Mouse (Mus musculus): ENCODE results near the gene Sowahc.

DNA sequence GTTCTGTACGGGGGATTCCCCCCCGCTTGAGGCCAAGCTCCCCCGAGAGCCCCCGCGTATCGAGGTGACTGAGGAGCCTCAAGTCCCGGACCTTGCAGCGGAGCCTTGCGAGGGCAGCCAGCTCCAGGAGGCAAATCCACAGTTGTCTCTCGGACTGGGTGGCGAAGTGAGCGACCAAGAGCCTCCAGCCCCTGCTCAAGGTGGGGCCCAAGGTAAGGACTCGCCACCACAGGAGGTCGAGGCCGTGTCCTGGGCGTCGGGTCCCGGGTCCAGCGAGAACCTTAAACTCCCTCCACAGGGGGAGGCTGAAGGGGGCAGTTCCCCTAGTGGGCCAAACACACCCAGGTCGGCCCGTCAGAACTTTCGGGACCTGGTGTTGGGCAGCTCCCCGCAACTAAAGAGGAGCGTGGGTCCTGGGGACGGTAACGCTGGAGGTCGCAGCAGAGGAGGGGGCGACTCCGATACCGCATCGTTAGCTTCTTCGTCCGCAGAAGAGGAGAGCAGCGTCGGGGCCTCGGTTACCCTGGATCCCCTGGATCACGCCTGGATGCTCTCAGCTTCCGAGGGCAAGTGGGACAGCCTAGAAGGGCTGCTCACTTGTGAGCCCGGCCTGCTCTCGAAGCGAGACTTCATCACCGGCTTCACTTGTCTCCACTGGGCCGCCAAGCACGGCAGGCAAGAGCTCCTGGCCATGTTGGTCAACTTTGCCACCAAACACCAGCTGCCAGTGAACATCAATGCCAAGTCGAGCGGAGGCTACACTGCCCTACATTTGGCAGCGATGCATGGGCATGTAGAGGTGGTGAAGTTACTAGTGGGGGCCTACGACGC lies 733 bp downstream of the Sowahc start:
- TF ChIP-seq CTCF (IDR thresholded peaks at IDR 0.05; ENCODE audit: insufficient read depth, low read length) (no peak), POLR2A (IDR thresholded peaks at IDR 0.05; ENCODE audit: borderline replicate concordance, extremely low read depth, low read depth, low read length) (no peak)
